Mouse (Mus musculus): Measurements from ENCODE around the gene Gm17720. TPM values are rescaled to one million over a fixed set of nuclear protein-coding genes. Genes with fewer than 3 reads are reported as not detected.
"Not testable (repeated sequence)": the region's sequence is repeated elsewhere in the genome, so short reads cannot be mapped to it uniquely, and the experiment has no call there.

Gm17720 gene
- polyA plus RNA-seq, 1 experiment, result not detected

GRCm38 (mm10) chr8:110039216-110039615, 63.3 kb downstream of the Gm17720 start:
- TF ChIP-seq POLR2A (IDR thresholded peaks at IDR 0.05; ENCODE audit: borderline replicate concordance, insufficient read depth, low read length), result no peak
- TF ChIP-seq CTCF (IDR thresholded peaks at IDR 0.05; ENCODE audit: borderline replicate concordance, insufficient read depth, low read depth, low read length), result no peak
- Histone ChIP-seq H3K27ac (ENCODE audit: insufficient read depth, low read length) (no peak overlapping the region), H3K27me3 (ENCODE audit: control insufficient read depth, insufficient read depth, low read length) (no peaks in the 10 kb centered on the region), H3K4me3 (replicated peaks; ENCODE audit: insufficient read depth, low read depth, low read length) (no peak overlapping the region), H3K4me1 (ENCODE audit: control insufficient read depth, insufficient read depth, low read length) (no peaks in the 10 kb centered on the region)
- WGBS, result 43% methylated on average over 7 of the region's 7 CpGs
- DNase-seq, result no peak

- H3K4me3 ChIP-seq (replicated peaks; ENCODE audit: insufficient read depth, low read depth, low read length), result no peak overlapping the region
- H3K4me1 ChIP-seq (ENCODE audit: control insufficient read depth, insufficient read depth, low read length), result no peaks in the 10 kb centered on the region
- WGBS, result 7% methylated on average over 2 of the region's 2 CpGs
- no peak overlapping the region for H3K27ac ChIP-seq (ENCODE audit: insufficient read depth, low read length)
- H3K27me3 ChIP-seq (ENCODE audit: control insufficient read depth, insufficient read depth, low read length), result no peaks in the 10 kb centered on the region
- DNase-seq, result no peak
- TF ChIP-seq CTCF (IDR thresholded peaks at IDR 0.05; ENCODE audit: borderline replicate concordance, insufficient read depth, low read depth, low read length) (no peak), POLR2A (IDR thresholded peaks at IDR 0.05; ENCODE audit: borderline replicate concordance, insufficient read depth, low read length) (no peak)
These were observed 66.4 kb downstream of the Gm17720 start for GRCm38 (mm10) chr8:110036156-110036555.

DNA sequence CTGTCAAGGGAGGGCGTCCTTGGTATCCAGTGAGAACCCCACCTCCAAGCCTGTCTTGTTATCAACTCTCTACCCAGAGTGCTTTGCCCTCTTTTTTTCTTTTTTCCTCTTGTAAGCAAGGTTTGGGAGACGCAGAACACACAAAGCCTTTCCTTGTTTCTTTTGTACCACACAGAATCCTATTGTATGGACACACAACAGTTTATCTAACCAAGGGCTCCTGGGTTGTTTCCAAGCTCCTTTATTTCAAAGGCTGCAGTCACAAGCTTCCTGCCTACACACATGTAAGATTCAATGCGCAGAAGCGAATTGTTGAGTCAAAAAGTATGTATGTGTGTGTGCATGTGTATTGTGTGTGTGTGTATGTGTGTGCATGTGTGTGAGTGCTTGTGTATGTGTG, 68.2 kb downstream of the Gm17720 start:
- DNase-seq, result peak in 1 of 2 experiments; percentile 4

GRCm38 (mm10) chr8:110033771-110034170, 68.8 kb downstream of the Gm17720 start:
- H3K4me3 ChIP-seq (replicated peaks; ENCODE audit: insufficient read depth, low read depth, low read length); H3K27me3 ChIP-seq (ENCODE audit: control insufficient read depth, insufficient read depth, low read length); DNase-seq; H3K27ac ChIP-seq (ENCODE audit: insufficient read depth, low read length); H3K4me1 ChIP-seq (ENCODE audit: control insufficient read depth, insufficient read depth, low read length): not testable (repeated sequence)
- WGBS, result 50% methylated on average over 8 of the region's 8 CpGs

More for the DNA sequence above, 68.2 kb downstream of the Gm17720 start:
- H3K27ac ChIP-seq (ENCODE audit: insufficient read depth, low read length), result no peak overlapping the region; the same call in 1 of the 2 replicates
- no peak overlapping the region for H3K4me3 ChIP-seq (replicated peaks; ENCODE audit: insufficient read depth, low read depth, low read length)
- WGBS, result 74% methylated on average over 4 of the region's 4 CpGs
- H3K4me1 ChIP-seq (ENCODE audit: control insufficient read depth, insufficient read depth, low read length), result no peaks in the 10 kb centered on the region
- H3K27me3 ChIP-seq (ENCODE audit: control insufficient read depth, insufficient read depth, low read length), result no peaks in the 10 kb centered on the region
- no peak for TF ChIP-seq CTCF (IDR thresholded peaks at IDR 0.05; ENCODE audit: borderline replicate concordance, insufficient read depth, low read depth, low read length)
- TF ChIP-seq POLR2A (IDR thresholded peaks at IDR 0.05; ENCODE audit: borderline replicate concordance, insufficient read depth, low read length), result no peak

Other genes starting within 250 kb of the Gm17720 start
- gene Phlpp2, start 234.2 kb downstream of the Gm17720 start, polyA plus RNA-seq (2012; rRNA removed), result 19.2 TPM in 2 replicates
- gene Marveld3, start 140.6 kb downstream of the Gm17720 start, polyA plus RNA-seq (2012; rRNA removed), result 0.21 and 0.33 TPM in 2 replicates
- gene Tat, start 112.3 kb downstream of the Gm17720 start, polyA plus RNA-seq (2012; rRNA removed), result 0.05 TPM in 1 of 2 replicates, not detected in the other
- not detected in 2 replicates for gene Chst4, start 63.0 kb downstream of the Gm17720 start, polyA plus RNA-seq (2012; rRNA removed)
- 41.3 and 41.9 TPM in 2 replicates for gene Zfp612, start 23.0 kb downstream of the Gm17720 start, polyA plus RNA-seq (2012; rRNA removed)
- not detected in 2 replicates for gene Gm21964, start 1.5 kb downstream of the Gm17720 start, polyA plus RNA-seq (2012; rRNA removed)
- gene Calb2, start 65.5 kb upstream of the Gm17720 start, polyA plus RNA-seq (2012; rRNA removed), result 542 and 550 TPM in 2 replicates
- 13.2 and 13.8 TPM in 2 replicates for gene Cmtr2, start 112.9 kb upstream of the Gm17720 start, polyA plus RNA-seq (2012; rRNA removed)
- gene Hydin, start 164.2 kb upstream of the Gm17720 start, polyA plus RNA-seq (2012; rRNA removed), result 0.70 and 0.71 TPM in 2 replicates